Mouse (Mus musculus): ENCODE results near the gene Crybg3. TPM values are rescaled to one million over a fixed set of nuclear protein-coding genes. Genes with fewer than 3 reads are reported as not detected.

Gene Crybg3
- polyA plus RNA-seq, 1 experiment from 2014 or later: 1.1 TPM

- Histone ChIP-seq H3K4me2 (ENCODE audit: low read depth, low read length) (no peak overlapping the region), H3K9me3 (replicated peaks; ENCODE audit: control insufficient read depth, low read length) (no peaks in the 10 kb centered on the region), H3K4me1 (ENCODE audit: control insufficient read depth, low read depth, low read length) (no peaks in the 10 kb centered on the region), H3K36me3 (ENCODE audit: control insufficient read depth, insufficient read depth) (no peaks in the 10 kb centered on the region), H3K27ac (ENCODE audit: low read length) (no peak overlapping the region), H3K4me3 (ENCODE audit: low read depth, low read length) (no peak overlapping the region), H3K27me3 (ENCODE audit: control insufficient read depth, insufficient read depth, low read depth, low read length) (no peaks in the 10 kb centered on the region), H3K9ac (ENCODE audit: low read depth, low read length) (no peak overlapping the region)
- 65% methylated on average over 8 of the region's 8 CpGs for WGBS (ENCODE audit: insufficient replicate concordance)
- no peak for ATAC-seq (ENCODE audit: low read depth)
Measured at GRCm38 (mm10) chr16:59586911-59587310, 13.9 kb downstream of the Crybg3 start.

- no peaks in the 10 kb centered on the region for H3K4me1 ChIP-seq (ENCODE audit: control insufficient read depth, low read depth, low read length)
- H3K36me3 ChIP-seq (ENCODE audit: control insufficient read depth, insufficient read depth): no peaks in the 10 kb centered on the region
- H3K27me3 ChIP-seq (ENCODE audit: control insufficient read depth, insufficient read depth, low read depth, low read length): no peaks in the 10 kb centered on the region
- H3K9ac ChIP-seq (ENCODE audit: low read depth, low read length): no peak overlapping the region
- H3K27ac ChIP-seq (ENCODE audit: low read length): no peak overlapping the region
- 34% methylated on average over 6 of the region's 6 CpGs for WGBS (ENCODE audit: insufficient replicate concordance)
- H3K4me2 ChIP-seq (ENCODE audit: low read depth, low read length): no peak overlapping the region
- no peaks in the 10 kb centered on the region for H3K9me3 ChIP-seq (replicated peaks; ENCODE audit: control insufficient read depth, low read length)
- no peak for ATAC-seq (ENCODE audit: low read depth)
- no peak overlapping the region for H3K4me3 ChIP-seq (ENCODE audit: low read depth, low read length)
Measured at GRCm38 (mm10) chr16:59586276-59586675, 14.5 kb downstream of the Crybg3 start.

- no peaks in the 10 kb centered on the region for H3K9me3 ChIP-seq (replicated peaks; ENCODE audit: control insufficient read depth, low read length)
- H3K4me3 ChIP-seq (ENCODE audit: low read depth, low read length): no peak overlapping the region
- no peak for ATAC-seq (ENCODE audit: low read depth)
- no peaks in the 10 kb centered on the region for H3K4me1 ChIP-seq (ENCODE audit: control insufficient read depth, low read depth, low read length)
- H3K27ac ChIP-seq (ENCODE audit: low read length): no peak overlapping the region
- no peak overlapping the region for H3K4me2 ChIP-seq (ENCODE audit: low read depth, low read length)
- no peaks in the 10 kb centered on the region for H3K27me3 ChIP-seq (ENCODE audit: control insufficient read depth, insufficient read depth, low read depth, low read length)
- WGBS (ENCODE audit: insufficient replicate concordance): 61% methylated on average over 4 of the region's 4 CpGs
- no peaks in the 10 kb centered on the region for H3K36me3 ChIP-seq (ENCODE audit: control insufficient read depth, insufficient read depth)
- H3K9ac ChIP-seq (ENCODE audit: low read depth, low read length): no peak overlapping the region
Measured at GRCm38 (mm10) chr16:59585706-59586244, 15.0 kb downstream of the Crybg3 start.

- H3K4me1 ChIP-seq (ENCODE audit: control insufficient read depth, low read depth, low read length): no peaks in the 10 kb centered on the region
- ATAC-seq (ENCODE audit: low read depth): no peak
Measured at GRCm38 (mm10) chr16:59583515-59583914, 17.3 kb downstream of the Crybg3 start.

GRCm38 (mm10) chr16:59579237-59579636, 21.5 kb downstream of the Crybg3 start:
- no peaks in the 10 kb centered on the region for H3K9me3 ChIP-seq (replicated peaks; ENCODE audit: control insufficient read depth, low read length)
- H3K9ac ChIP-seq (ENCODE audit: low read depth, low read length): no peak overlapping the region
- no peak overlapping the region for H3K4me2 ChIP-seq (ENCODE audit: low read depth, low read length)
- H3K4me1 ChIP-seq (ENCODE audit: control insufficient read depth, low read depth, low read length): no peaks in the 10 kb centered on the region
- no peaks in the 10 kb centered on the region for H3K36me3 ChIP-seq (ENCODE audit: control insufficient read depth, insufficient read depth)
- H3K4me3 ChIP-seq (ENCODE audit: low read depth, low read length): no peak overlapping the region
- H3K27me3 ChIP-seq (ENCODE audit: control insufficient read depth, insufficient read depth, low read depth, low read length): no peaks in the 10 kb centered on the region
- H3K27ac ChIP-seq (ENCODE audit: low read length): no peak overlapping the region
- ATAC-seq (ENCODE audit: low read depth): no peak
- 53% methylated on average over 8 of the region's 8 CpGs for WGBS (ENCODE audit: insufficient replicate concordance)

More at GRCm38 (mm10) chr16:59583515-59583914, 17.3 kb downstream of the Crybg3 start:
- H3K4me2 ChIP-seq (ENCODE audit: low read depth, low read length): no peak overlapping the region
- H3K9ac ChIP-seq (ENCODE audit: low read depth, low read length): no peak overlapping the region
- H3K9me3 ChIP-seq (replicated peaks; ENCODE audit: control insufficient read depth, low read length): no peaks in the 10 kb centered on the region
- H3K27me3 ChIP-seq (ENCODE audit: control insufficient read depth, insufficient read depth, low read depth, low read length): no peaks in the 10 kb centered on the region
- no peaks in the 10 kb centered on the region for H3K36me3 ChIP-seq (ENCODE audit: control insufficient read depth, insufficient read depth)
- 55% methylated on average over 5 of the region's 5 CpGs for WGBS (ENCODE audit: insufficient replicate concordance)
- no peak overlapping the region for H3K27ac ChIP-seq (ENCODE audit: low read length)
- H3K4me3 ChIP-seq (ENCODE audit: low read depth, low read length): no peak overlapping the region

GRCm38 (mm10) chr16:59573961-59574360, 26.8 kb downstream of the Crybg3 start:
- H3K9ac ChIP-seq (ENCODE audit: low read depth, low read length): no peak overlapping the region
- ATAC-seq (ENCODE audit: low read depth): no peak
- H3K4me3 ChIP-seq (ENCODE audit: low read depth, low read length): no peak overlapping the region
- 75% methylated on average over 11 of the region's 11 CpGs for WGBS (ENCODE audit: insufficient replicate concordance)
- H3K9me3 ChIP-seq (replicated peaks; ENCODE audit: control insufficient read depth, low read length): no peaks in the 10 kb centered on the region
- H3K4me2 ChIP-seq (ENCODE audit: low read depth, low read length): no peak overlapping the region
- no peaks in the 10 kb centered on the region for H3K4me1 ChIP-seq (ENCODE audit: control insufficient read depth, low read depth, low read length)
- H3K27me3 ChIP-seq (ENCODE audit: control insufficient read depth, insufficient read depth, low read depth, low read length): no peaks in the 10 kb centered on the region
- H3K27ac ChIP-seq (ENCODE audit: low read length): no peak overlapping the region
- no peaks in the 10 kb centered on the region for H3K36me3 ChIP-seq (ENCODE audit: control insufficient read depth, insufficient read depth)

- no peaks in the 10 kb centered on the region for H3K9me3 ChIP-seq (replicated peaks; ENCODE audit: control insufficient read depth, low read length)
- no peak overlapping the region for H3K4me3 ChIP-seq (ENCODE audit: low read depth, low read length)
- H3K4me2 ChIP-seq (ENCODE audit: low read depth, low read length): no peak overlapping the region
- no peak overlapping the region for H3K27ac ChIP-seq (ENCODE audit: low read length)
- H3K36me3 ChIP-seq (ENCODE audit: control insufficient read depth, insufficient read depth): no peaks in the 10 kb centered on the region
- no peak overlapping the region for H3K9ac ChIP-seq (ENCODE audit: low read depth, low read length)
- no peaks in the 10 kb centered on the region for H3K27me3 ChIP-seq (ENCODE audit: control insufficient read depth, insufficient read depth, low read depth, low read length)
- 62% methylated on average over 3 of the region's 3 CpGs for WGBS (ENCODE audit: insufficient replicate concordance)
- no peak for ATAC-seq (ENCODE audit: low read depth)
- no peaks in the 10 kb centered on the region for H3K4me1 ChIP-seq (ENCODE audit: control insufficient read depth, low read depth, low read length)
Measured at GRCm38 (mm10) chr16:59572685-59573084, 28.1 kb downstream of the Crybg3 start.

- WGBS (ENCODE audit: insufficient replicate concordance): 74% methylated on average over 8 of the region's 8 CpGs
- H3K27me3 ChIP-seq (ENCODE audit: control insufficient read depth, insufficient read depth, low read depth, low read length): no peaks in the 10 kb centered on the region
- H3K4me2 ChIP-seq (ENCODE audit: low read depth, low read length): no peak overlapping the region
Measured at GRCm38 (mm10) chr16:59570807-59571206, 30.0 kb downstream of the Crybg3 start.

GRCm38 (mm10) chr16:59569837-59570236, 30.9 kb downstream of the Crybg3 start:
- no peaks in the 10 kb centered on the region for H3K27me3 ChIP-seq (ENCODE audit: control insufficient read depth, insufficient read depth, low read depth, low read length)
- ATAC-seq (ENCODE audit: low read depth): no peak
- no peaks in the 10 kb centered on the region for H3K36me3 ChIP-seq (ENCODE audit: control insufficient read depth, insufficient read depth)
- H3K27ac ChIP-seq (ENCODE audit: low read length): no peak overlapping the region
- no peak overlapping the region for H3K4me2 ChIP-seq (ENCODE audit: low read depth, low read length)
- no peak overlapping the region for H3K4me3 ChIP-seq (ENCODE audit: low read depth, low read length)
- WGBS (ENCODE audit: insufficient replicate concordance): 68% methylated on average over 8 of the region's 8 CpGs
- no peak overlapping the region for H3K9ac ChIP-seq (ENCODE audit: low read depth, low read length)
- no peaks in the 10 kb centered on the region for H3K4me1 ChIP-seq (ENCODE audit: control insufficient read depth, low read depth, low read length)
- H3K9me3 ChIP-seq (replicated peaks; ENCODE audit: control insufficient read depth, low read length): no peaks in the 10 kb centered on the region

More at GRCm38 (mm10) chr16:59570807-59571206, 30.0 kb downstream of the Crybg3 start:
- Histone ChIP-seq H3K9ac (ENCODE audit: low read depth, low read length) (no peak overlapping the region), H3K4me3 (ENCODE audit: low read depth, low read length) (no peak overlapping the region), H3K4me1 (ENCODE audit: control insufficient read depth, low read depth, low read length) (no peaks in the 10 kb centered on the region), H3K27ac (ENCODE audit: low read length) (no peak overlapping the region), H3K9me3 (replicated peaks; ENCODE audit: control insufficient read depth, low read length) (no peaks in the 10 kb centered on the region), H3K36me3 (ENCODE audit: control insufficient read depth, insufficient read depth) (no peaks in the 10 kb centered on the region)
- ATAC-seq (ENCODE audit: low read depth): no peak

Data from liver, embryonic 16.5 days (tissue).